Mouse (Mus musculus) layer of hippocampus, postnatal 25 days (tissue): Measurements from ENCODE around the gene Atoh8. TPM values are rescaled to one million over a fixed set of nuclear protein-coding genes. Genes with fewer than 3 reads are reported as not detected.

Experiments
- DNase-seq, 2 experiments: peaks; one replicate each; pipeline ENCODE4 v3.0.0; 2022; ENCODE audit warnings: mixed read lengths in 2 of 2, low spot score in 1 of 2; ENCODE audit errors: extremely low spot score in 1 of 2
- total RNA-seq, 2 experiments: library from RNA; stranded (reverse); gene quantifications; 2 replicates each; pipeline ENCODE4 v1.2.3; 2021

Gene Atoh8
- total RNA-seq, 2 experiments from 2014 or later, result 2.3 to 2.8 TPM

DNA sequence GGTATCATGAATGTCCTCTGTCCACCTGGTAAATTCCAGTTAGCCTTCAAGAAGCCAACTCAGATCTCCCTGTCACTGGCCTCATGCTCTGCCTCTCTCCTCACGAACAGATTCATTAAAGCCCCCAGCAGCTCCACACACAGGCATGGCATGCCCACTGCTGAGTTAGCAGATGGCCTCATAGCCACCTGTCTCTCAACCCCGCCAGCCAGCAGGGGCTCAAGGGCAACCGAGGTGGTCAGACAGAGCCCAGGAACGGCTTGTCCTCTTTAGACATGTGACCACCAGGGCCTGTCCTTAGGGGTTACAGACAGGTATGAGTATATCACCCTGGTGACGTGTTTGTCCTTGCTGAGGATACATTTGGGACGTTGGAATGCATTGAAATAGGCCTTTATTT lies 19.9 kb upstream of the Atoh8 start:
- no peak for DNase-seq

GRCm38 (mm10) chr6:72254588-72255075 lies 19.3 kb upstream of the Atoh8 start:
- DNase-seq, result no peak

DNA sequence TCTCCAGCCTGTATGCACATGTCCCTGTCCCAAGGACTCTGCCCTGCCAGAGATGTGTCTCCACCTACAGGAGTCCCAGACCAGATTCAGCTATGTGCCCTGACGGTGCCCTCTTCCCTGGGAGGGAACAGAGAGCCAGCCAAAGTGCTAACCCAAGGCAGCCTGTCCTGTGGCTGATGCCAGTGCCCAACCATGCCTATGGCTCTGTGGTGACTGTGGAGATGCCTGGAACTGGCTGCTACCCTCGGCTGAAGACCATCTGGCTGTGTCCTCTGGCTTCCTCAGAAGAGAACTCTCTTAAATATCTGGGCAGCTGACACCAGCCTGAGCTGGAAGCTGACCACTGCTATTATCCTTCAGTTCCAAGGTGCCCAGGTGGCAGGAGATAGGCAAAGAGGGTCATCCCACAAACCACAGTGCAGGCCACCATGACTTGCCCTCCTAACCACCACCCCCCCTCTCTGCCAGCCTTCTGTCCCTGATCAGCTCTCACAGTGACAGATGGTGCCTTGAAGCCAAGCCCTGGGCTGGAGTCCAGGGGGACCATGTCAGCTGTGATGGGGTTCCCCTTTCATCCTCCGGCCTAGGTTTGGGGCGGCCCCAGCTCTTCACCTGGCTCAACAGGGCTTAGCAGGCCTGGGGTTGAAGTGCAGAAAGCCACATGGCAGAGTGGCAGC lies 18.7 kb upstream of the Atoh8 start:
- DNase-seq, result no peak

DNA sequence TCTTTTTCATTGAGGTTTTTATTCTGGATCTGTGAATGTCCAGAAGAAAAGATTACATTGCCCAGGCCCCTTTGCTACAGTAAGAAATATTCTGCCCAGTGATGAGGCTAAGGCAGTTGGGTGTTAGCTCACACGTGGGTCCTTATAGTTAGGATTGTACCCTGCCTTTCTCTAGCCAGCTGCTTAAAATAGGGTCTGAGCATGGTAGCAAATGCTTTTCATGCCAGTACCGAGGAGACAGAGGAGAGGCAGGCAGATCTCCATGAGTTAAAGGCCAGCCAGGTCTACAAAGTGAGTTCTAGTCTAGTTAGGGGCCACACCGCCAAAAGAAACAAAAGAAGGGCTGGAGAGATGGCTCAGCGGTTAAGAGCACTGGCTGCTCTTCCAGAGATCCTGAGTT lies 17.8 kb upstream of the Atoh8 start:
- DNase-seq, result no peak

DNA sequence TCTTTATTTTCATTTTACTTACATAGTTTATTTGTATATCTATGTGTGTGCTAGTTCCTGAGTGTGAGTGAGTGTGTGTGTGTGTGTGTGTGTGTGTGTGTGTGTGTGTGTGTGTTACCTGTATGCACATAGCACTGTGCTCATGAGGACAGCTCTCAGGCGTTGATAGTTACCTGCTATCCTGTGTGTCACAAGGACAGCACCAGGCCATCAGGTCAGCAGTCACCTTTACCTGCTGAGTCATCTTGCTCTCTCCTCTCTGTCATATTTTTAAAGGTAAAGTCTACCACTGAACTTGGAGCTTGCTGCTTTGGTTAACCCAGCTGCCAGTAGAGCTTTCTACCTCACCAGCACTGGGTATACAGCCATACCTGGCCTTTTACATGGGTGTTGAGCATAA lies 17.1 kb upstream of the Atoh8 start:
- no peak for DNase-seq

DNA sequence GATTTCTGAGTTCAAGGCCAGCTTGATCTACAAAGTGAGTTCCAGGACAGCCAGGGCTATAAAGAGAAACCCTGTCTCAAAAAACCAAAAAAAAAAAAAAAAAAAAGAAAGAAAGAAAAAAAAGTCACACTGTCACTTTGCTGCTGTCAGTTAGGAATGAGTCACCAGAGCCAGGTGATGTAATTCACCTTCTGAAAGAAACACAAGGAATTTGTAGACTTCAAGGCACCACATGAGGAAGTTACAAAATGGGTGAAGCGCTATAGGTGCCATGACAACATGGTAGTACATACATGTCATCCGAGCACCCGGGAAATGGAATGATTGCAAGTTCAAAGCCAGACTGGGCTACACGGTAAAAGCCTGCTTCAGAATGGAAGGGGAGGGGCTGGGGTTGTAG lies 14.6 kb upstream of the Atoh8 start:
- DNase-seq, result no peak

DNA sequence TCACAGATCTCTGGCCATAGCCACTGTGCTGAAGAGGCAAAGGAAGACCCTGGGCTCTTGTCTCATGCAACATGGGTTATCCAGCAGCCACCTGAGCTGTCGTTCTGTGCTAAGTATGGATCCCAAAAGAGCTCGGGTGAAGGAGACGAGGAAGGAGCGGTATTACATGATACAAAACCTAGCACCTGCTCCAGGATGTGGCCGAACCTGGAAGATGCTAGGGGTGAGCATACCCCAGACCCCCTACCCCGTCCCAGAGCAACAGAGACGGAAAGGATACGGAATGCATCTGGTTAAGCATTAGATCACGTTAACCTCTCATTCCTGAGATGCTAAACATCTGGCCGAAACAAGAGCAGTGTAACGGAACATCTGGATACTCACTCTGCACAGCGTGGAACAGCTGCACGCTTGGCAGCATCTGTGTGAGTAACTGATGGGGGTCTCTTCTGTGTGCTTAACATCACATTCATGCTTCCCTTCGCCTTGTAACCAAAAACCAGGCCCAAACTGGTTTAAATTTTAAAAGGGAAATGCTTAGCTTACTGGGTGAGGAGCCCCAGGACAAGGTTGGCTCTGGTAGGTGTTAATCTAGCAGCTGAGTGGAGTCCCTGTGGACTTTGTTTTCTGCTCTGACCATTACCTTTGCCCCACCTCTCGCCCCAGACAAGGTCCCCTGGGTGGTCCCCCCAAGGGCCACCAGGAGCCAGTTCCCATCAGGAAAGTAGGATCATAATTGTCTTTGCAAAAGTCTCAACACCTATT lies 13.0 kb upstream of the Atoh8 start:
- DNase-seq, result no peak

GRCm38 (mm10) chr6:72246303-72246702 lies 10.9 kb upstream of the Atoh8 start:
- no peak for DNase-seq

- DNase-seq, result no peak
These were observed 9.3 kb upstream of the Atoh8 start for GRCm38 (mm10) chr6:72244569-72245285.

GRCm38 (mm10) chr6:72244144-72244549 lies 8.8 kb upstream of the Atoh8 start:
- peak; percentile 40 to 69 for DNase-seq

- no peak for DNase-seq
These were observed 7.3 kb upstream of the Atoh8 start for GRCm38 (mm10) chr6:72242532-72243320.

GRCm38 (mm10) chr6:72241843-72242154 lies 6.4 kb upstream of the Atoh8 start:
- no peak for DNase-seq

DNA sequence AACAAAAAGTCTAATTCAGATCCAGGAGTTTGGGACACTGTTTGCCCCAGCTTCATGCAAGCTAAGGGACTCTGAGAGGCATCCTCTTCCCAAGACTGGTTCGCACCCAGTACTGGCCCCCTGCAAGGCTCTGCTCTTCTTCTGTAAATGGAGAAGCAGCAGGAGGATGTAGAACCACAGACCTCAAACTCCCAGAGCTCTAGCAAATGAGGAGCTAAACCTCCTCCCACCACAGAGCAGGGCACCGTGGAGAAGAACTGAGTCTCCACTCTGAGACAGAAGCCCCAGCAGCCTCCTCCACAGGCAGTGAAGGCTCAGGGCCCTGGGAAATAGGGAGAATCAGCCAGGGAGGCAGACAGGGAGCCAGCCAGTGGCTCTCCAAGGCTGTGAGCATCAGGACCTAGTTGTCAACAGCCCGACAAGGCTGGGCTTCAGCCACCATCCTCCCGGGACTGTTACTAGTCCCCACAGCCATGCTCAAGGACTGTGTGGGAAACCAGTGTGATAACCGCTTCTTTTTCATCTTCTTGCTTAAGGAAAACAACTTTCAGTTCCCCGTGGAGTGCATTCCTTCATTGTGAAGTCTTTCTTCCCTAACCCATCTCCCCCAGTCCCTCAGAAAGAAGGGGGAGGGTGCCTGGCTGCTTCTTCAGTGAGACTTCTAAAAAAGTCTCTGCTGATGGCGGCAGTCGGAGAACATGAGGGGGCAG lies 5.9 kb upstream of the Atoh8 start:
- no peak for DNase-seq

DNA sequence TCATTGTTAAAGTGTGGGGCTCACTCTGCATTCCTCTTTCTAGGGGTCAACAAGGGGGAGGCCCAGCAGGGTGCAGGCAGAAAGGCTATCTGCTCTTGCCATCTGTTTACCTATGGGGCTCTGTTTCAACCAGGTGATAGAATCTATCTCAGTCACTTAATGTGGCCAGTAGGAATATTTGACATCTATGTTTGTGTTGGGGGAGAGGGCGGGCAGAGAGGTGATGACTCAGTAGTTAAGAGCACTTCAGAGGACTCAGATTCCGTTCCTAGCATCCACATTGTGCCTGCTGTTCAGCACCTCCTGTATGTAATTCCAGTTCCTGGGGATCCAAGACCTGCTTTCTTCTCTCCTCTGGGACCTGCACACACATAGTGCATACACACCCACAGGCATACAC lies 4.7 kb upstream of the Atoh8 start:
- no peak for DNase-seq

DNA sequence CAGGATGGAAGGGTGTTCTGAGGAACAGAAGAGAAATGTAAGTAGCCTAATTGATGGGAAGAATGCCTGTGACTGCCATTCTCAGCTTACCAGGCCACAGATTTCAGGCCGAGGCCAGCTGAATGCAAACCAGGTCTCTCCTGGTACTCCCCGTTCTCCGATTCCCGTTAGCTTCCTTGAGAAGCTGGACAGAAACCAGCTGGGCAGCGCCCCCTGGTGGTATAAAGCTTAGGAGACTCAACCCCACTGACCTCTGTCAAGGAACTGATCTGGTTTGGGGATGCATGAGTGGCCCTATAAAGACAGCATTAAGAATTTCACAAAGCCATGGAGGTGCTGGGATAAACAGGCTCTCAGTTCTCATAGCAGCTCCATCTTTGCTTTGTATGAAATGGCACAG lies 1.7 kb upstream of the Atoh8 start:
- DNase-seq, result peak; percentile 76 to 93

DNA sequence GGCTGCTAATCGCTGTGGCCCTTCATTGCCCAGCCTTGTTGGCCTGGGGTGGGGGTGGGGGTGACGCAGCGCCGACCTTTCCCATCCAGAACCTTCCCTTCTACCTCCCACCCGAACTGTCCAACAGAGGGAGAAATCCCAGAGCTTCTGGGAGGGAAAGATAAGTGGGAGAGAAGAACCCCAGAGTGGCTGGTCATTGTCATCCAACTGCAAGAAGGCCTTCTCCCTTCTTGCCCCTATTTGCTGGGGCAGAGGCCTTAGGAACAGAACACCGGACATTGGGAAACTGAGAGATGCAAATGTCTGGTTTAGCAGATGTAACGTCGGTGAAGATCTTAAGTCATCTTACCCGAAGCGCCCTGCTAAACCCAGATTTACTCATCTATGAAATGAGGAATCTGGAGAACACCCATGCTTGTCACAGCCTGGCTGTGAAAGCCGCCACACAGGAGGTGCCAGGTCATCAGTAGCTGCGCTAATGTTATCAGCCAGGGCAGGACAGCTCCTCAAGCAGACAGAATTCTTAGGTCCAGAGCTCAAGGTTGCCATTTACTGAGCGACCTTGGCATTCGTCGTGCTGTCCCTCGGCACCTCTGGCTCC lies 530 bp upstream of the Atoh8 start:
- no peak for DNase-seq

DNA sequence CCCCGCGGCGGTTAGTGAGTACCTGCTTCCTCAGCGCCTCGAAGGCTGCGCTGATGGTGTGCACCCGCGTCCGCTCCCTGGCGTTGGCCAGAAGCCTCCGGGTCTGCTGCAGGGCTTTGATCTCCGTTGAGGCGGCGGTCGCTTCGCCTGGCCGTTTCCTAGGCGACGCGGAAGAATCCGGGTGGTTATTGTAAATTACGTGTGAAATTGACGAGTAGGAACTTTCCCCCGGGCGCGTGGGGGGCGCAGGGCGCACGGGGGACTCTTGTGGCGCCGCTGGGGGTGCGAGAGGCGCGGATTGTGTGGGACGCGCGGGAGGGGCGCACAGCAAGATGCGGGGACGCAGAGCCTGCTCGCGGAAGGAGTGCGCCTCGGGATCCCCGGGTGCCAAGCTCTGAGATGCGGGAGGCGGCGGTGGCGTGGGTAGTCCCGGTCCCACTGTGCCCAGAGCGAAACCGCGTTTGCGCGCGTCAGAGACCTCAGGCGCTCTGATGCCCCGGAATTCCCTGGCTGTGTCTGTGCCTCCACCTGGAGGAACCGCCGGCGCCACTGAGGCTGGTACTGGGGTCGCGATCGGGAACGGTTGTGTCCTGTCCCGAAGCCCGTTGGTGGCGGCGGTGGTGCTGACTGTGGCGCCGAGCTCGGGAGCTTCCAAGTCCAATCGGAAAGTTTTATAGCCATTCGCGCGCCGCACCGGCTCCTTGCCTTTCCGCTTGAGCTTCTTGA lies 842 bp downstream of the Atoh8 start:
- DNase-seq, result no peak

GRCm38 (mm10) chr6:72233950-72234349 lies 1.4 kb downstream of the Atoh8 start:
- DNase-seq, result no peak

DNA sequence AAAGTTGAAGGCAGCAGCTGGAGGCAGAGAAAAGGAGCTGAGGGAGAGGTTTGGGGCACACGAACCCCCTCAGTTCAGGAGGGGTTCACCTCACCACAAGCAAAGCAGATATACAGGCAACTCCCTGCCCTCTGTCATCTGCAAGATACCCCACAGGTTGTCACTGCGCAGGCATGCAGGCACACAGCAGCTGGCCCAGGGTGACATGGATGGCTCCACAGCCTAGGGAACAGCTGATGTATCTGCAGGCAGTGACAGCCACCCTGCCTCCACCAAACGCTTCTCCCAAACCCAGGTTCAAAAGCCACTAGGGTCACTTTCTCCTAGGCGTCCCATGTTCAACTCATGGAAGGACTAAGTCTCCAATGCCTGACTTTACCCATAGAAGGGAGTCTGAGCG lies 2.5 kb downstream of the Atoh8 start:
- DNase-seq, result no peak
